Mouse (Mus musculus) cortical plate, adult 2 months (tissue): ENCODE results near the gene Gprc5a.

Experiments used
- CTCF ChIP-seq: fragments of 200-500 bp; IDR thresholded peaks from 2 replicates; pipeline ENCODE4 v1.5.1; 2011; ENCODE audit warnings: mild to moderate bottlenecking, control low read depth, low read length; ENCODE audit not compliant: insufficient read depth; ENCODE audit errors: extremely low read depth
- POLR2A ChIP-seq: fragments of 200-500 bp; IDR thresholded peaks from 2 replicates; pipeline ENCODE4 v1.6.1; 2011; ENCODE audit warnings: mild to moderate bottlenecking, low read length, control low read depth; ENCODE audit not compliant: insufficient read depth; ENCODE audit errors: extremely low read depth

DNA sequence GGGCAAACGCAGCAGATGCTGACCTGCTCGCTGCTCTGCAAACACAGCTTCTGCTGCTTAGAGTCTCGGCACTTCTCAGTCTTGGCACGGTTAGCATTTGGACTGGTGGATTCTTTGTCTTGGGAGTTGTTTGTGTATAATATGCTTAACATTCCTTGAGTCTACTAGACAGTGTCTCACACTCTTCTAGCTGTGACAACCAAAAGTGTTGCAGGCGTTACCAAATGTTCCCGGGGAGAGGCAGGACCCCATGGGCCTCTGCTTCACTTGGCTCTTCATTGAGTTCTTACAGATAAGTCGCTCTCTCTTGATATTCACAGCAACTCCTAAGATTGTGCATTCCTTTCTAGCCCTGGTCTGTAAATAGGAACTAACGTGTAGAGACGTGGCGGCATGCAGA lies 45.9 kb upstream of the Gprc5a start:
- TF ChIP-seq POLR2A (no peak), CTCF (no peak)
